Mouse (Mus musculus) intestine, embryonic 14.5 days (tissue): ENCODE data around the gene Rabl6. TPM values are rescaled to one million over a fixed set of nuclear protein-coding genes. Genes with fewer than 3 reads are reported as not detected.

Experiments
- ATAC-seq: fragments of 200-750 bp; cut with Nextera tagmentation; replicated peaks from 2 replicates; pipeline ENCODE4 v1.8.0; 2017; ENCODE audit warnings: low read depth, moderate number of reproducible peaks, moderate TSS enrichment, moderate library complexity; ENCODE audit not compliant: low FRiP score, low TSS enrichment
- DNase-seq: peaks from one replicate; pipeline ENCODE4 v3.0.0-alpha.2; 2018; ENCODE audit warnings: low spot score
- H3K27ac ChIP-seq: fragments of 300-500 bp; sonication (generic); 2 replicates; pipeline ENCODE4 v1.5.1; 2014; ENCODE audit warnings: low read depth, mild to moderate bottlenecking, control low read depth
- H3K27me3 ChIP-seq: fragments of 300-500 bp; sonication (generic); replicated peaks from 2 replicates; pipeline ENCODE4 v1.6.1; 2014; ENCODE audit warnings: low read length, control low read depth; ENCODE audit not compliant: control insufficient read depth, insufficient read depth
- H3K36me3 ChIP-seq: fragments of 300-500 bp; sonication (generic); 2 replicates; pipeline ENCODE4 v1.6.1; 2014; ENCODE audit warnings: low read length, control low read depth; ENCODE audit not compliant: control insufficient read depth, insufficient read depth
- H3K4me1 ChIP-seq: fragments of 300-500 bp; sonication (generic); replicated peaks from 2 replicates; pipeline ENCODE4 v1.6.1; 2014; ENCODE audit warnings: low read length, control low read depth, mixed read lengths; ENCODE audit not compliant: control insufficient read depth, insufficient read depth
- H3K4me2 ChIP-seq: fragments of 300-500 bp; sonication (generic); 2 replicates; pipeline ENCODE4 v1.6.1; 2014; ENCODE audit warnings: low read length
- H3K4me3 ChIP-seq: fragments of 300-500 bp; sonication (generic); 2 replicates; pipeline ENCODE4 v1.5.1; 2014; ENCODE audit warnings: low read depth, low read length, control low read depth, mixed read lengths
- H3K9ac ChIP-seq: fragments of 300-500 bp; sonication (generic); 2 replicates; pipeline ENCODE4 v1.6.1; 2014; ENCODE audit warnings: mild to moderate bottlenecking, low read length
- H3K9me3 ChIP-seq: fragments of 300-500 bp; sonication (generic); 2 replicates; pipeline ENCODE4 v1.6.1; 2016; ENCODE audit warnings: low read length, control low read depth; ENCODE audit not compliant: control insufficient read depth
- WGBS: fragments of 180-500 bp; shearing (Covaris S2); extraction: QIAGEN DNeasy Blood & Tissue Kit; methylation state at CpG from one replicate; pipeline ENCODE4 v1.1.7; 2014; 5-methylcytosine and 5-hydroxymethylcytosine counted together
- polyA plus RNA-seq: library from polyadenylated mRNA; unstranded; fragments of >200 nt; fragmentation: Nextera tagmentation; extraction: Ambion mirVana; gene quantifications from 2 replicates; pipeline ENCODE4 v1.2.1, GENCODE M21; 2014

The Rabl6 gene
- polyA plus RNA-seq, 1 experiment from 2014 or later = 65.6 TPM

- peak within 1 kb of the TSS; percentile 85 for H3K4me2 ChIP-seq
- DNase-seq = peak; percentile 99
- peaks cover 8% of the 10 kb centered on the region for H3K36me3 ChIP-seq
- H3K9ac ChIP-seq = peak within 1 kb of the TSS; percentile 62
- H3K4me3 ChIP-seq = peak within 1 kb of the TSS; percentile 58
- peaks cover 33% of the 10 kb centered on the region for H3K4me1 ChIP-seq
- WGBS = under 1% methylated on average over 44 of the region's 45 CpGs
- peak; percentile 94 for ATAC-seq
- peaks cover 38% of the 10 kb centered on the region for H3K27me3 ChIP-seq
- H3K9me3 ChIP-seq = no peaks in the 10 kb centered on the region
- H3K27ac ChIP-seq = peak within 1 kb of the TSS; percentile 81
Measured at GRCm38 (mm10) chr2:25574579-25575431, 33.5 kb downstream of the Rabl6 start, which contains the start of the genes Mamdc4 and Phpt1. Gene Mamdc4, minus strand, starts transcription at chr2:25574845. Gene Phpt1, minus strand, starts transcription at chr2:25575224.

DNA sequence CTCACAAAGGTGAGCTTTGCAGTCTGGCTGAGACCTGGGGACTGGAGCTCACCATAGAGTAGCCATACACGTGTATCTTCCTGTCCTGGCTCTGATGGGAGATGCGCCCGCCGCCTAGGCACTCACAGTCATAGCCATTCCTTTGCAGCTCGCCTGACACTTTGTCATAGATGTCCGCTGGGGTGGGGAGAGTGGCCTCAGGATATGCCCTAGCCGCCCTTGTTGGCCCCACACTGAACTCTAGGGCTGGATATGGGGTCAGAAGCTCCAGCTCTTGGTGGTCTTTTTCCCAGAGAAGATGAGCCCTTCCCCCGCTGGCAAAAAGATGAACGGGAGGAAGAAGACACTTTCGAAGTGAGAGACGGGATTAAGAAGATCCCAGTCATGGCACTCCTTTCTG is 34.2 kb downstream of the Rabl6 start:
- ATAC-seq (no peak), DNase-seq (no peak)
- peak overlapping the region; percentile 62 for H3K9ac ChIP-seq
- peaks cover 31% of the 10 kb centered on the region for H3K27me3 ChIP-seq
- peak overlapping the region; percentile 85 for H3K4me2 ChIP-seq
- peaks cover 15% of the 10 kb centered on the region for H3K36me3 ChIP-seq
- 12% methylated on average over 11 of the region's 11 CpGs for WGBS
- H3K9me3 ChIP-seq = no peaks in the 10 kb centered on the region
- H3K27ac ChIP-seq = peak overlapping the region; percentile 81
- peaks cover 28% of the 10 kb centered on the region; the same call in 1 of the 2 replicates for H3K4me1 ChIP-seq
- peak overlapping the region; percentile 58 for H3K4me3 ChIP-seq

DNA sequence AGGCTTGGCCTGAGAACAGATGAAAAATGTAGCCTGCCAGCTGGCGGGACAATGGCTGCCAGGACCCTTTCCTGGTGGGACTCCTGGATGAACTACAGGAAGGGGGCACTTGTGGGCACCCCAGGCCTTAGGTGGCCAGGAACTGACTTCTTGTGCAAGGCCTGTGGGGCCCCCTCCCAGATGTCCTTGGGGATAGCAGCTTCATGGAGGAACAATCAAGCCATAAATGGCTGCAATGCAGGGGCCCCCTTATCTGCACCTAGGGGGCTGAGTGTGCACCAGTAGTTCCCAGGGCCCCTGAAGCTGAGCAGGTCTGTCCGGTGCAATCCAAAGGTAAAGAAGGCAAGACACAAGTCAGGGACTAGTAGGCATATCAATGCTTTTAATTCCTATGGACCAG is 35.3 kb downstream of the Rabl6 start:
- DNase-seq = no peak
- ATAC-seq = peak; percentile 6; the same call in 1 of the 2 replicates
- H3K4me1 ChIP-seq = peaks cover 28% of the 10 kb centered on the region; the same call in 1 of the 2 replicates
- H3K36me3 ChIP-seq = peaks cover 24% of the 10 kb centered on the region
- H3K27me3 ChIP-seq = peaks cover 21% of the 10 kb centered on the region
- no peak overlapping the region for H3K9ac ChIP-seq
- H3K9me3 ChIP-seq = no peaks in the 10 kb centered on the region
- peak overlapping the region; percentile 85 for H3K4me2 ChIP-seq
- no peak overlapping the region for H3K4me3 ChIP-seq
- 62% methylated on average over 2 of the region's 2 CpGs for WGBS
- H3K27ac ChIP-seq = peak overlapping the region; percentile 81

- H3K27ac ChIP-seq = no peak overlapping the region; the same call in 1 of the 2 replicates
- peak overlapping the region; percentile 11; the same call in 1 of the 2 replicates for H3K4me3 ChIP-seq
- H3K4me2 ChIP-seq = peak overlapping the region; percentile 18; the same call in 1 of the 2 replicates
- DNase-seq = no peak
- ATAC-seq = no peak
- WGBS = 83% methylated on average over 4 of the region's 4 CpGs
- H3K9me3 ChIP-seq = no peaks in the 10 kb centered on the region
- H3K27me3 ChIP-seq = peaks cover 2% of the 10 kb centered on the region
- peaks cover 39% of the 10 kb centered on the region for H3K36me3 ChIP-seq
- H3K9ac ChIP-seq = no peak overlapping the region
- H3K4me1 ChIP-seq = peaks cover 18% of the 10 kb centered on the region; the same call in 1 of the 2 replicates
Measured at GRCm38 (mm10) chr2:25571221-25571620, 37.1 kb downstream of the Rabl6 start.

GRCm38 (mm10) chr2:25569323-25569722 is 39.0 kb downstream of the Rabl6 start:
- no peak overlapping the region for H3K27ac ChIP-seq
- DNase-seq = no peak
- no peaks in the 10 kb centered on the region for H3K9me3 ChIP-seq
- WGBS = 92% methylated on average over 3 of the region's 3 CpGs
- peaks cover 11% of the 10 kb centered on the region; the same call in 1 of the 2 replicates for H3K4me1 ChIP-seq
- no peak overlapping the region for H3K4me3 ChIP-seq
- peaks cover 58% of the 10 kb centered on the region for H3K36me3 ChIP-seq
- H3K27me3 ChIP-seq = no peaks in the 10 kb centered on the region
- H3K4me2 ChIP-seq = no peak overlapping the region
- no peak overlapping the region for H3K9ac ChIP-seq
- no peak for ATAC-seq

- Histone ChIP-seq H3K9ac (no peak overlapping the region), H3K27ac (no peak overlapping the region), H3K9me3 (no peaks in the 10 kb centered on the region), H3K36me3 (peaks cover 66% of the 10 kb centered on the region), H3K4me1 (peaks cover 5% of the 10 kb centered on the region; the same call in 1 of the 2 replicates), H3K4me3 (no peak overlapping the region), H3K27me3 (no peaks in the 10 kb centered on the region), H3K4me2 (no peak overlapping the region)
- DNase-seq (no peak), ATAC-seq (no peak)
- 70% methylated on average over 6 of the region's 6 CpGs for WGBS
Measured at GRCm38 (mm10) chr2:25568473-25569019, 39.8 kb downstream of the Rabl6 start.

- Histone ChIP-seq H3K9me3 (no peaks in the 10 kb centered on the region), H3K27ac (no peak overlapping the region), H3K9ac (no peak overlapping the region), H3K4me3 (no peak overlapping the region), H3K27me3 (no peaks in the 10 kb centered on the region), H3K4me1 (0 out of 2 replicates have a peak, but pooled peaks cover 3% of the 10 kb centered on the region), H3K36me3 (peaks cover 86% of the 10 kb centered on the region), H3K4me2 (no peak overlapping the region)
- no peak for ATAC-seq
- 79% methylated on average over 6 of the region's 6 CpGs for WGBS
- no peak for DNase-seq
Measured at GRCm38 (mm10) chr2:25566558-25566957, 41.8 kb downstream of the Rabl6 start.

- H3K4me3 ChIP-seq = no peak overlapping the region
- peaks cover 92% of the 10 kb centered on the region for H3K36me3 ChIP-seq
- H3K27ac ChIP-seq = no peak overlapping the region
- WGBS = 88% methylated on average over 8 of the region's 8 CpGs
- H3K4me2 ChIP-seq = no peak overlapping the region
- ATAC-seq (no peak), DNase-seq (no peak)
- H3K4me1 ChIP-seq = 0 out of 2 replicates have a peak, but pooled peaks cover 3% of the 10 kb centered on the region
- no peaks in the 10 kb centered on the region for H3K9me3 ChIP-seq
- no peak overlapping the region for H3K9ac ChIP-seq
- H3K27me3 ChIP-seq = no peaks in the 10 kb centered on the region
Measured at GRCm38 (mm10) chr2:25565741-25566140, 42.6 kb downstream of the Rabl6 start.
